14 mouse cellular contexts compared by ENCODE assay signal in the genomic region with DNA sequence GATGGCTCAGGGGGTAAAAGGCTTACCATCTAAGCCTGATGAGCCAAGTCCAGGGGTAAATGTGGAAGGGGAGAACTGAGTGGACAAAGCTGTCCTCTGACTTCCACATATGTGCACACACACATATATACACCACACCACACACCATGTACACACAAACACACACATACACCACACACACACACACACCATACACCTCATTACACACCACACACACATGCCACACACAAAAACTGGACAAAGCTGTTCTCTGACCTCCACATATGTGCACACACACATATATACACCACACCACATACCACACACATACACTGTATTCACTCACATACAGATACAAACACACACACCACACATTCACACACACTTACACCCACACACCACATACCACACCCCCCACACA. TPM values are rescaled to one million over a fixed set of nuclear protein-coding genes. Genes with fewer than 3 reads are reported as not detected.
DNase-seq lines count a peak whose midpoint lies in the region; ATAC-seq and TF ChIP-seq lines count a peak whose summit lies in the region.
"Had no signal": no experiment of that assay in that cellular context is flagged by ENCODE, and none has a peak within 500 bp of the region (broad histone marks: within the 10 kb centered on the region; RNA-seq: fewer than 3 reads in every experiment).

No protein-coding gene starts in this region.

- no peak for TF ChIP-seq RAD21 in MEL (IDR thresholded peaks at IDR 0.05; ENCODE audit: low read depth, low read length)

- no peak for TF ChIP-seq EP300 in liver, postnatal 0 days (IDR thresholded peaks at IDR 0.05; ENCODE audit: low read depth)
- TF ChIP-seq EP300 in MEL (IDR thresholded peaks at IDR 0.05; ENCODE audit: low read depth in 1 of 2, low read length in 2 of 2), result no peak

- 0 out of 4 replicates have a peak, but pooled peaks of 1 of the 2 experiments have one; percentile 17 for TF ChIP-seq POLR2A in MEL (IDR thresholded peaks at IDR 0.05; ENCODE audit: control insufficient read depth in 1 of 2, insufficient read depth in 1 of 2, low read depth in 1 of 2, low read length in 2 of 2, poor library complexity in 1 of 2)
- TF ChIP-seq POLR2A in myocyte (IDR thresholded peaks at IDR 0.05; ENCODE audit: insufficient read length, low read depth), result peak; percentile 54
- no peak for TF ChIP-seq POLR2A in kidney, adult 2 months (IDR thresholded peaks at IDR 0.05; ENCODE audit: low read depth, low read length)

- H3K27ac ChIP-seq in liver, embryonic 16.5 days (ENCODE audit: low read length), result no peak overlapping the region
- H3K27ac ChIP-seq in liver, postnatal 0 days (ENCODE audit: low read depth), result no peak overlapping the region
- no peak overlapping the region for H3K27ac ChIP-seq in MEL (ENCODE audit: control insufficient read depth, low read depth, low read length)
- H3K27ac ChIP-seq in kidney, adult 2 months (ENCODE audit: insufficient read depth, low read depth, low read length), result no peak overlapping the region
- H3K27ac ChIP-seq: embryonic facial prominence, embryonic 15.5 days; forebrain, embryonic 15.5 days had no signal

- DNase-seq in cerebellum, adult 9-11 months, result peak; percentile 26
- DNase-seq in cerebellum, adult 18-20 months, result no peak
- DNase-seq in liver, postnatal 0 days, result no peak
- DNase-seq in MEL (ENCODE audit: low read depth, low spot score), result peak; percentile 26
- DNase-seq in kidney, adult 2 months, result no peak
- DNase-seq: embryo, embryonic 11 days had no signal

- peaks cover 7% of the 10 kb centered on the region for H3K79me2 ChIP-seq in MEL (ENCODE audit: control insufficient read depth, insufficient read depth, low read length, poor library complexity)
- H3K79me2 ChIP-seq in myocyte (ENCODE audit: control insufficient read depth, insufficient read depth), result peaks cover 30% of the 10 kb centered on the region

- no peak overlapping the region for H3K4me2 ChIP-seq in liver, embryonic 16.5 days (ENCODE audit: low read depth, low read length)
- H3K4me2 ChIP-seq in liver, postnatal 0 days (ENCODE audit: low read depth, low read length), result no peak overlapping the region
- no peak overlapping the region for H3K4me2 ChIP-seq in myocyte (ENCODE audit: low read depth)
- H3K4me2 ChIP-seq: embryonic facial prominence, embryonic 15.5 days; forebrain, embryonic 15.5 days; heart, embryonic 12.5 days; hindbrain, embryonic 15.5 days had no signal

- no peaks in the 10 kb centered on the region for H3K9me3 ChIP-seq in liver, embryonic 16.5 days (replicated peaks; ENCODE audit: control insufficient read depth, low read length)
- no peaks in the 10 kb centered on the region for H3K9me3 ChIP-seq in liver, postnatal 0 days (ENCODE audit: low read length)
- H3K9me3 ChIP-seq in MEL (replicated peaks; ENCODE audit: insufficient read depth, low read length), result no peaks in the 10 kb centered on the region
- H3K9me3 ChIP-seq: embryonic facial prominence, embryonic 15.5 days; forebrain, embryonic 15.5 days; hindbrain, embryonic 15.5 days had no signal

- no peak overlapping the region for H3K4me3 ChIP-seq in liver, embryonic 16.5 days (ENCODE audit: low read depth, low read length)
- no peak overlapping the region for H3K4me3 ChIP-seq in liver, postnatal 0 days (ENCODE audit: low read depth, low read length)
- no peak overlapping the region for H3K4me3 ChIP-seq in MEL (ENCODE audit: control insufficient read depth in 1 of 2, insufficient read depth in 1 of 2, low read depth in 2 of 2, low read length in 2 of 2)
- H3K4me3 ChIP-seq in myocyte, result no peak overlapping the region
- H3K4me3 ChIP-seq in kidney, adult 2 months (ENCODE audit: insufficient read depth, low read depth, low read length), result no peak overlapping the region
- H3K4me3 ChIP-seq: embryonic facial prominence, embryonic 15.5 days; forebrain, embryonic 15.5 days; heart, embryonic 12.5 days; hindbrain, embryonic 15.5 days had no signal

- H3K9ac ChIP-seq in liver, embryonic 16.5 days (ENCODE audit: low read depth, low read length), result no peak overlapping the region
- no peak overlapping the region for H3K9ac ChIP-seq in liver, postnatal 0 days (replicated peaks)
- no peak overlapping the region for H3K9ac ChIP-seq in MEL (ENCODE audit: control insufficient read depth, low read depth, low read length, poor library complexity, severe bottlenecking)
- H3K9ac ChIP-seq: embryonic facial prominence, embryonic 15.5 days; forebrain, embryonic 15.5 days; heart, embryonic 12.5 days; hindbrain, embryonic 15.5 days had no signal

- no peak for TF ChIP-seq CTCF in liver, postnatal 0 days (IDR thresholded peaks at IDR 0.05; ENCODE audit: low read depth)
- no peak for TF ChIP-seq CTCF in MEL (IDR thresholded peaks at IDR 0.05 in 2 of 3, conservative IDR thresholded peaks at IDR 0.05 in 1 of 3; ENCODE audit: control insufficient read depth in 1 of 3, insufficient read depth in 1 of 3, low read depth in 2 of 3, low read length in 3 of 3, poor library complexity in 1 of 3, severe bottlenecking in 1 of 3)
- TF ChIP-seq CTCF in kidney, adult 2 months (conservative IDR thresholded peaks at IDR 0.05; ENCODE audit: insufficient read depth, insufficient read length, low read depth, low read length), result no peak

- H3K4me1 ChIP-seq in liver, embryonic 16.5 days (ENCODE audit: control insufficient read depth, low read depth, low read length), result no peaks in the 10 kb centered on the region; the same call in 1 of the 2 replicates
- H3K4me1 ChIP-seq in liver, postnatal 0 days (ENCODE audit: insufficient read depth), result peaks cover 8% of the 10 kb centered on the region
- peaks cover 10 to 28% of the 10 kb centered on the region in 2 experiments for H3K4me1 ChIP-seq in MEL (ENCODE audit: control insufficient read depth in 1 of 2, insufficient read depth in 2 of 2, low read length in 2 of 2)
- H3K4me1 ChIP-seq in kidney, adult 2 months (ENCODE audit: control insufficient read depth, insufficient read depth, low read length), result peaks cover under 1% of the 10 kb centered on the region; the same call in 1 of the 2 replicates
- H3K4me1 ChIP-seq: embryonic facial prominence, embryonic 15.5 days had no signal

- peaks cover 7% of the 10 kb centered on the region for H3K27me3 ChIP-seq in liver, embryonic 16.5 days (ENCODE audit: control insufficient read depth, insufficient read depth, low read depth, low read length)
- H3K27me3 ChIP-seq in liver, postnatal 0 days (ENCODE audit: insufficient read depth, low read length), result peaks cover 5% of the 10 kb centered on the region
- H3K27me3 ChIP-seq in MEL (ENCODE audit: control insufficient read depth in 1 of 2, insufficient read depth in 2 of 2, low read length in 2 of 2) (no peaks in the 10 kb centered on the region), myocyte (ENCODE audit: control insufficient read depth, insufficient read depth, insufficient read length) (no peaks in the 10 kb centered on the region)
- no peaks in the 10 kb centered on the region for H3K27me3 ChIP-seq in kidney, adult 2 months (replicated peaks; ENCODE audit: control insufficient read depth, insufficient read depth, low read length)
- H3K27me3 ChIP-seq: embryonic facial prominence, embryonic 15.5 days; forebrain, embryonic 15.5 days; hindbrain, embryonic 15.5 days had no signal

- no peaks in the 10 kb centered on the region; the same call in 1 of the 2 replicates for H3K36me3 ChIP-seq in liver, embryonic 16.5 days (ENCODE audit: control insufficient read depth, insufficient read depth)
- no peaks in the 10 kb centered on the region for H3K36me3 ChIP-seq in liver, postnatal 0 days (replicated peaks; ENCODE audit: insufficient read depth, low read length)
- H3K36me3 ChIP-seq in MEL (ENCODE audit: control insufficient read depth in 1 of 2, insufficient read depth in 2 of 2, low read length in 2 of 2), result peaks cover 2 to 11% of the 10 kb centered on the region in 2 experiments; a peak in 3 of 4 replicates
- H3K36me3 ChIP-seq in myocyte (ENCODE audit: control insufficient read depth, insufficient read depth), result peaks cover 30% of the 10 kb centered on the region
- no peaks in the 10 kb centered on the region for H3K36me3 ChIP-seq in kidney, adult 2 months (ENCODE audit: control insufficient read depth, insufficient read depth, low read length)
- H3K36me3 ChIP-seq: embryonic facial prominence, embryonic 15.5 days; forebrain, embryonic 15.5 days; heart, embryonic 12.5 days had no signal

- ATAC-seq in liver, embryonic 16.5 days (ENCODE audit: low read depth), result 0 out of 2 replicates have a peak, but pooled peaks have one; percentile 22
- ATAC-seq in liver, postnatal 0 days, result no peak
- ATAC-seq: forebrain, embryonic 15.5 days; intestine, embryonic 16.5 days had no signal

- H3ac ChIP-seq in myocyte (ENCODE audit: control insufficient read depth, insufficient read length), result no peak overlapping the region

TF ChIP-seq in MEL, 35 proteins besides CTCF, POLR2A, EP300 and RAD21 (continues in another document):
- no peak for TF ChIP-seq POLR2AphosphoS2 (IDR thresholded peaks at IDR 0.05; ENCODE audit: low read length)
- no peak for TF ChIP-seq HCFC1 (IDR thresholded peaks at IDR 0.05; ENCODE audit: low read depth, low read length)
- no peak for TF ChIP-seq MAX (IDR thresholded peaks at IDR 0.05; ENCODE audit: low read length)
- no peak for TF ChIP-seq MEF2A (IDR thresholded peaks at IDR 0.05; ENCODE audit: extremely low read depth, insufficient replicate concordance, low read depth, low read length, poor library complexity, severe bottlenecking)

TF ChIP-seq in myocyte, 11 proteins besides CTCF, POLR2A, EP300 and RAD21:
- TF ChIP-seq MAX (IDR thresholded peaks at IDR 0.05; ENCODE audit: low read depth), result no peak
- TF ChIP-seq MYOG (IDR thresholded peaks at IDR 0.05; ENCODE audit: control insufficient read depth in 1 of 3, insufficient read depth in 1 of 3, insufficient read length in 2 of 3, low read depth in 2 of 3), result no peak
- TF ChIP-seq POLR2AphosphoS2 (IDR thresholded peaks at IDR 0.05; ENCODE audit: insufficient read length, low read depth), result peak; percentile 96
TF ChIP-seq in myocyte: peak in this region for 1.

RNA-seq across cellular contexts. Expression of gene Chac1, which starts 5.3 kb away (rescaled TPM):
- polyA plus RNA-seq in liver, embryonic 16.5 days (2015; fragmentation: Nextera tagmentation; extraction: Ambion mirVana), result 6.2 and 8.5 TPM in 2 replicates
- 0.35 and 0.36 TPM in 2 replicates for polyA plus RNA-seq in liver, postnatal 0 days (2015; fragmentation: Nextera tagmentation; extraction: Ambion mirVana)
- 3.6 and 33.0 TPM in 2 replicates for total RNA-seq in MEL (2012; rRNA removed)
- polyA plus RNA-seq in MEL (2012; ENCODE audit: insufficient read depth in 1 of 2, insufficient read length in 2 of 2, low read depth in 1 of 2, low replicate concordance in 2 of 2, missing spikeins in 1 of 2) (1 to 10 TPM in 1 of 2 experiments, not detected in 1; 6.4 TPM), myocyte (2012; fragmentation: generic; extraction: Trizol) (273 TPM)
- polyA plus RNA-seq in kidney, adult 2 months (2012; rRNA removed), result 2.0 and 2.2 TPM in 2 replicates
- total RNA-seq: common myeloid progenitor, adult 5-6 weeks had no signal

RNA-seq across cellular contexts. Expression of gene Dll4, which starts 30.7 kb away (rescaled TPM):
- polyA plus RNA-seq in liver, embryonic 16.5 days (2015; fragmentation: Nextera tagmentation; extraction: Ambion mirVana), result 2.0 and 2.1 TPM in 2 replicates
- polyA plus RNA-seq in liver, postnatal 0 days (2015; fragmentation: Nextera tagmentation; extraction: Ambion mirVana), result 1.8 and 1.9 TPM in 2 replicates
- total RNA-seq in MEL (2012; rRNA removed), result 0.16 TPM in 1 of 2 replicates, not detected in the other
- polyA plus RNA-seq in MEL (2012; ENCODE audit: insufficient read depth in 1 of 2, insufficient read length in 2 of 2, low read depth in 1 of 2, low replicate concordance in 2 of 2, missing spikeins in 1 of 2) (under 1 TPM in 1 of 2 experiments, not detected in 1; 0.18 TPM), myocyte (2012; fragmentation: generic; extraction: Trizol) (not detected)
- polyA plus RNA-seq in kidney, adult 2 months (2012; rRNA removed), result 14.6 and 15.9 TPM in 2 replicates
- total RNA-seq: common myeloid progenitor, adult 5-6 weeks had no signal

Comparison
In these comparisons a context has a peak if more than half of its experiments do, and no peak if none do; other contexts are left out.
1. DNase-seq: peak in cerebellum, adult 9-11 months (single experiment) and MEL (single experiment); none in cerebellum, adult 18-20 months (0 of 2), liver, postnatal 0 days (single experiment) and kidney, adult 2 months (single experiment).
2. RNA of gene Chac1, which starts 5.3 kb away (polyA plus RNA-seq): 273 TPM in myocyte (single experiment); 6.2 to 8.5 TPM in liver, embryonic 16.5 days, 6.4 TPM in MEL, 2.0 to 2.2 TPM in kidney, adult 2 months and 0.35 to 0.36 TPM in liver, postnatal 0 days; every median in the first group is over 10 times any median in the second.